Mouse (Mus musculus) lung, postnatal 0 days (tissue): Measurements from ENCODE around the gene Dirc2. TPM values are rescaled to one million over a fixed set of nuclear protein-coding genes. Genes with fewer than 3 reads are reported as not detected.
A peak's percentile ranks its signal among the peaks of the same experiment; 100 is the strongest.

Experiments used
- ATAC-seq: fragments of 200-750 bp; cut with Nextera tagmentation; 2 replicates; pipeline ENCODE4 v1.8.0; 2017; ENCODE audit warnings: moderate library complexity
- DNase-seq: peaks from one replicate; pipeline ENCODE4 v3.0.0-alpha.2; 2016; ENCODE audit warnings: low spot score
- H3K27ac ChIP-seq: fragments of 300-500 bp; sonication (generic); 2 replicates; pipeline ENCODE4 v1.5.1; 2014; ENCODE audit warnings: antibody characterized with exemption, mild to moderate bottlenecking, low read length, mixed read lengths
- H3K27me3 ChIP-seq: fragments of 300-500 bp; sonication (generic); replicated peaks from 2 replicates; pipeline ENCODE4 v1.6.1; 2014; ENCODE audit warnings: low read length, mixed read lengths; ENCODE audit not compliant: insufficient read depth
- H3K36me3 ChIP-seq: fragments of 300-500 bp; sonication (generic); 2 replicates; pipeline ENCODE4 v1.6.1; 2014; ENCODE audit warnings: low read length, mixed read lengths; ENCODE audit not compliant: insufficient read depth
- H3K4me1 ChIP-seq: fragments of 300-500 bp; sonication (generic); 2 replicates; pipeline ENCODE4 v1.6.1; 2014; ENCODE audit warnings: antibody characterized with exemption, low read depth, low read length, mixed read lengths; ENCODE audit not compliant: insufficient read depth
- H3K4me2 ChIP-seq: fragments of 300-500 bp; sonication (generic); replicated peaks from 2 replicates; pipeline ENCODE4 v1.6.1; 2014; ENCODE audit warnings: low read depth, mild to moderate bottlenecking, low read length, moderate library complexity, mixed read lengths
- H3K4me3 ChIP-seq: fragments of 300-500 bp; sonication (generic); 2 replicates; pipeline ENCODE4 v1.5.1; 2014; ENCODE audit warnings: low read depth, low read length
- H3K9ac ChIP-seq: fragments of 300-500 bp; sonication (generic); replicated peaks from 2 replicates; pipeline ENCODE4 v1.6.1; 2014; ENCODE audit warnings: low read depth, mild to moderate bottlenecking
- H3K9me3 ChIP-seq: fragments of 300-500 bp; sonication (generic); 2 replicates; pipeline ENCODE4 v1.6.1; 2016; ENCODE audit warnings: low read length, mixed read lengths
- CTCF ChIP-seq: IDR thresholded peaks from 2 replicates; pipeline ENCODE4 v1.5.1; 2016; ENCODE audit warnings: antibody characterized with exemption, mild to moderate bottlenecking
- EP300 ChIP-seq: IDR thresholded peaks from 2 replicates; pipeline ENCODE4 v1.6.1; 2016; ENCODE audit warnings: antibody characterized with exemption, mild to moderate bottlenecking, control low read depth
- whole genome bisulfite sequencing: fragments of 180-500 bp; shearing (Covaris S2); extraction: QIAGEN DNeasy Blood & Tissue Kit; methylation state at CpG from one replicate; pipeline ENCODE4 v1.1.7; 2014; 5-methylcytosine and 5-hydroxymethylcytosine counted together
- polyA plus RNA-seq: library from polyadenylated mRNA; unstranded; fragments of >200 nt; fragmentation: Nextera tagmentation; extraction: Ambion mirVana; gene quantifications from 2 replicates; pipeline ENCODE4 v1.2.1, GENCODE M21; 2015

Dirc2 gene
- polyA plus RNA-seq, 1 experiment from 2014 or later, result 18.0 TPM

DNA sequence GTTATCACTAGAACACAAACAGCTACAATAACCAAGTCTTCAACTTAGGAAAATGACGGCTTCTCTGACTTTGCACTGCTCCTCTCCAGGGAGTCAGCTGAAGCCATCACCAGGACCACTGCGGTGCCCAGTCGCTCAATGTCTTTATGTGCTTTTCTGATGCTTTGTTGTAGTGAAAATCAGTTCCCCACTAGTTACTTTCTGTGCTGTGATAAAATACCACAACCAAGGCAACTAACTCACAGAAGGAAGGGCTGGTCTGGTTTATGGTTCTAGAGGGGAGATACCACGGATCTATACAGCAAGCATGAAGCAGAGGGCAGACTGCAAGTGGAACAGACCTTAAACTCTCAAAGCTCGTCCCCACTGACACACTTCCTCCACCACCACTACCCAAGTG is 9.8 kb downstream of the Dirc2 start:
- ATAC-seq (no peak), DNase-seq (no peak)
- Histone ChIP-seq H3K27ac (no peak overlapping the region), H3K4me2 (no peak overlapping the region), H3K4me3 (no peak overlapping the region), H3K9ac (no peak overlapping the region), H3K27me3 (no peaks in the 10 kb centered on the region), H3K36me3 (no peaks in the 10 kb centered on the region), H3K9me3 (no peaks in the 10 kb centered on the region), H3K4me1 (peaks cover 4% of the 10 kb centered on the region; the same call in 1 of the 2 replicates)
- 85% methylated on average over 5 of the region's 5 CpGs for WGBS
- no peak for TF ChIP-seq EP300
- no peak for TF ChIP-seq CTCF

DNA sequence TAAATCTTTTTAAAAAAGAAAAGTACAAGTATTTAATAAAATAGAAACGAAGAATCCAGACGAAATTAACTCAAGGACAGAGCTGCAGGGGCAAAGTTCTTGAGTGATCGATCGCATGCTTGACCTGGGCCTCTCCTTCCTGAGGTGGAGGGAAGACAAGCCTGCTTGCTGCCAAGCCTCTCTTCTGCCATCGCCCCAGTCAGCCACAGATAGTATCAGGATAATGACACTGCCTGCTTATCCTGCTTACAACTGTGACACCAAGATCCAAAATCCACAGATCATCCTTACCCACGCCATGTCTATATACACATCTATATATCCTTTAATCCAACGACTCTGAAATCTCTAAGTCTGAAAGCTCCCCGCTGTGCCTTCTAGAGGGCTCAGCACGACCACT is 12.5 kb downstream of the Dirc2 start:
- no peak overlapping the region for H3K4me3 ChIP-seq
- DNase-seq (no peak), ATAC-seq (no peak)
- no peak overlapping the region for H3K9ac ChIP-seq
- H3K27ac ChIP-seq, result no peak overlapping the region
- no peak overlapping the region for H3K4me2 ChIP-seq
- 87% methylated on average over 9 of the region's 9 CpGs for WGBS
- TF ChIP-seq CTCF (no peak), EP300 (no peak)
- H3K4me1 ChIP-seq, result peaks cover 4% of the 10 kb centered on the region; the same call in 1 of the 2 replicates
- H3K9me3 ChIP-seq, result no peaks in the 10 kb centered on the region
- H3K27me3 ChIP-seq, result no peaks in the 10 kb centered on the region
- no peaks in the 10 kb centered on the region for H3K36me3 ChIP-seq

DNA sequence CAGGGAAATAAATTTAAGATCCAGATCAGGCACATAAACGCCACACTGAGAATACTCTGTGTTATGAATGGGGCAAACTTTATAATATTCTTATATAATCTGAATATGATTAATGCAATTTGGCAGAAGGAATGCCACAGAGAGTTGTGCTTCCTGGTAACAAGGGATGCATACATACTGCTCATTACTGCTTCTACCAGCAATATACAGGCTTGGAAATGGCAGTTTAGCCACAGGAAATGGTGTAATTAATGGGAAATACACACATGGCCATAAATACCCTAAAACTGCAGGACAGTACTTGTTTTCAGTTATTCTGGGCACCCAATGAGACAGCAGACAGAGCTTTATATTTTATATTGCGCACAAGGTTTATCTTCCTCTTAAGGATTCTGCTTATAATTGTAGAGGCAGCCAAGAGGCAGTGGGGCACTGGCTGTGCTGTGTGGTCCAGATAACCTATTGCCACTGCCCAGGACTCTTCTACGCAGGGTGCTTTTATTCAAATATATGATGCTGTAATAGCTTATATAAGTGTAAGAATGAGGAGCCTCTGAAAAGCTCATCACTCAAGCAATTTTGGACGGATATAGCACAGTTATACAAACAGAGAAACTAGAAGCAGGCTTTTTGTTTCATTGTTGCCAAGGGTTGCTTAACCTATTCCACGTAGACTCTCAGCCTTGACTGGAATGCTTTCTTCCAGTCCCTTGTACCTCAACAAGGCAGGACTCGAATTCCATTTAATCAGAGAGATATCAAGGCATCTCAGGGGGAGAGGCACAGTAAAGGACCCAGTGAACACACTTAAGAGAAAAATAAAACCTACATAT is 13.4 kb downstream of the Dirc2 start:
- peak; percentile 17; the same call in 1 of the 2 replicates for ATAC-seq
- 37% methylated on average over 6 of the region's 6 CpGs for WGBS
- TF ChIP-seq CTCF, result no peak
- TF ChIP-seq EP300, result no peak
- H3K4me3 ChIP-seq, result no peak overlapping the region
- DNase-seq, result no peak
- H3K27me3 ChIP-seq, result no peaks in the 10 kb centered on the region
- 0 out of 2 replicates have a peak overlapping the region, but pooled peaks have one; percentile 14 for H3K4me2 ChIP-seq
- H3K36me3 ChIP-seq, result no peaks in the 10 kb centered on the region
- H3K9me3 ChIP-seq, result no peaks in the 10 kb centered on the region
- H3K27ac ChIP-seq, result no peak overlapping the region
- H3K9ac ChIP-seq, result no peak overlapping the region
- peaks cover 4% of the 10 kb centered on the region; the same call in 1 of the 2 replicates for H3K4me1 ChIP-seq

DNA sequence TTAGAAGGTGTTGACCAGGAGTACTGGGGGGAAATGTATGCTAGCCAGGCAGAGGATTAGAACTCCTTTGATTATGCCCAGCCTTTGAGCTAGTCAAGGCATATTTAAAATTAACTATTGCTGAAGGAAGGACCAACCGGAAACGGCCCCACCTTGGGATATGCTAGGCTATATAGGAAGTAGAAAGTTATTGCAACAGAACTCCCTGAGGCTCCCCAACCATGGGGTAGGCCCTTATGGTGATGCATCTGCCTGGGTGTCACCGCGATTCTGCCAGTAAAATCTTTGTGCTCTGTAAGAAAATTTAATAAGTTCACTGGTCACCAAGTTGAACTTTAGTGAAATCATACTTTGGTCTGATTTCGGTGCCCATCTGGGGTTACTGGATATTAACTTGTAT is 15.2 kb downstream of the Dirc2 start:
- H3K9me3 ChIP-seq, result no peaks in the 10 kb centered on the region
- H3K36me3 ChIP-seq, result no peaks in the 10 kb centered on the region
- no peak overlapping the region for H3K9ac ChIP-seq
- WGBS, result 91% methylated on average over 5 of the region's 5 CpGs
- no peak overlapping the region for H3K4me3 ChIP-seq
- no peak overlapping the region for H3K4me2 ChIP-seq
- H3K27ac ChIP-seq, result no peak overlapping the region
- H3K4me1 ChIP-seq, result peaks cover 4% of the 10 kb centered on the region; the same call in 1 of the 2 replicates
- TF ChIP-seq CTCF, result no peak
- TF ChIP-seq EP300, result no peak
- DNase-seq (no peak), ATAC-seq (no peak)
- H3K27me3 ChIP-seq, result no peaks in the 10 kb centered on the region

DNA sequence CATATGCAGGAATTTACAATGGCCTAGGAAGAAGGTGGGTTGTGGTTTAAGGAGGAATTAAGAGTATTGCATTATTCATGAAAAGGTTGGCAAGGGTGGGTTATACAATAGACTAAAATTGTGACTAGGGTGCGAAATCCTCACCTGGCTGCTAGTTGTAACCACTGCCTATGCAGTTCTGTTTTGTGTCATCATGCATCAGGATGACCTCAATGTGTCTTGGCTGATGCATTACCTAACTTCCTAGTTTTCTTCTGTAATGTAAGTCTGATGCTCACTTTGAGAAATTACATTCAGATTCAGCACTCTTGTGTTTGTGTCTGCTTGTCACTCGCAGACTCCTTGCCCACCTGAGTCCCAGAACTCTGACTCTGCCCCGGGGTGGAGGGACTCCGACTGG is 17.3 kb downstream of the Dirc2 start:
- Histone ChIP-seq H3K4me1 (peaks cover 4% of the 10 kb centered on the region; the same call in 1 of the 2 replicates), H3K4me2 (no peak overlapping the region), H3K27me3 (no peaks in the 10 kb centered on the region), H3K27ac (no peak overlapping the region), H3K9me3 (no peaks in the 10 kb centered on the region), H3K9ac (no peak overlapping the region), H3K36me3 (no peaks in the 10 kb centered on the region), H3K4me3 (no peak overlapping the region)
- 84% methylated on average over 4 of the region's 4 CpGs for WGBS
- no peak for DNase-seq
- no peak for ATAC-seq
- TF ChIP-seq EP300 (no peak), CTCF (no peak)

DNA sequence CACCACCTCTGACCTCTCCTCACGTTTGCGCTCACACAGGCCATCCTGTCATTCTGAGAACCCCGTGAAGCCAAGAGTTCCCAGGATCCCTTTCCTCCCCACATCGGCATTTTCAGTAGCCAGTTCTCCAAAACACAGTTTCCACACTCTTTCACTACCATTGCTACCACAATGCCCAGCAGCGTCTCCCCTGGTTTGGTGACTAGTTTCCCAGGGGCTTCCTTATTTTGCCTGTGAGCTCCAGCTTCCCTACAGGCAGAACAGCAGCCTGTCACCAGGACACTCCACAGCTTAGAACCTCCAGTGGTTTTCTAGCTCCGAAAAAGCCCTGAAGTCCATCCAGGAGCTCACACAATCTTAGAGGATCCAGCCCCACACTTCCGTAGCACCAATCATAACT is 19.8 kb downstream of the Dirc2 start:
- 66% methylated on average over 7 of the region's 7 CpGs for WGBS
- Histone ChIP-seq H3K9me3 (no peaks in the 10 kb centered on the region), H3K9ac (no peak overlapping the region), H3K4me2 (no peak overlapping the region), H3K36me3 (no peaks in the 10 kb centered on the region), H3K27me3 (no peaks in the 10 kb centered on the region), H3K4me3 (no peak overlapping the region), H3K27ac (no peak overlapping the region), H3K4me1 (no peaks in the 10 kb centered on the region)
- DNase-seq (no peak), ATAC-seq (no peak)
- TF ChIP-seq CTCF, result no peak
- TF ChIP-seq EP300, result no peak

DNA sequence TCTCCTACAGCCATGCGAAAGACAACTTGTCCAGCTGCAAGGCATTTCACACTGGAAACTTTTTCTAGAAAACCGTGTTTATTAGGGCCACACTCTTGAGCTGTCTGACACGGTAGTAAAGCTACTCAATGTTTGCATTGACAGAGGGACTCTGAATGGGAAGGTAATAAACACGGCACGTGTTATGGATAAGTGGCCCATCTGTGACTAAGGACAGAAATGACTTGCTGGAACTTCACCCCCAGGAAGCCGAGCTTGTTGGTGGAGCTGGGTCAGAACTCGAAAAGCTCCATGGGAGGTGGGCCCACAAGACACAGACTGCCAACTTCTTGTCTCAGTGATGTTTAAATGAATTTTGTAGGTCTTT is 20.9 kb downstream of the Dirc2 start:
- H3K27me3 ChIP-seq, result no peaks in the 10 kb centered on the region
- WGBS, result 79% methylated on average over 7 of the region's 7 CpGs
- no peak overlapping the region for H3K9ac ChIP-seq
- TF ChIP-seq EP300, result no peak
- TF ChIP-seq CTCF, result no peak
- DNase-seq, result no peak
- no peak for ATAC-seq
- H3K4me3 ChIP-seq, result no peak overlapping the region
- no peaks in the 10 kb centered on the region for H3K9me3 ChIP-seq
- no peaks in the 10 kb centered on the region for H3K4me1 ChIP-seq
- H3K4me2 ChIP-seq, result no peak overlapping the region
- no peak overlapping the region for H3K27ac ChIP-seq
- no peaks in the 10 kb centered on the region for H3K36me3 ChIP-seq
